Mouse (Mus musculus): ENCODE measurements at regions not wholly inside any gene's neighbourhood (a gene's known extent, or its start where the extent isn't known, plus 50 kb on each side); places are given as distances from the start of the nearest gene placed in this dataset.
A peak's percentile ranks its signal among the peaks of the same experiment; 100 is the strongest.

- no peak for DNase-seq
Measured at GRCm38 (mm10) chr1:121050695-121051495, 281.5 kb downstream of the Insig2 start.

- DNase-seq = no peak
Measured at GRCm38 (mm10) chr1:121051496-121052119, 280.8 kb downstream of the Insig2 start.

- no peak for DNase-seq
Measured at GRCm38 (mm10) chr1:121052120-121052501, 280.3 kb downstream of the Insig2 start.

- peak; percentile 11 to 26 for DNase-seq
Measured at GRCm38 (mm10) chr1:121053692-121054091, 278.7 kb downstream of the Insig2 start.

- no peak for DNase-seq
Measured at GRCm38 (mm10) chr1:121074569-121074968, 257.8 kb downstream of the Insig2 start.

GRCm38 (mm10) chr1:121082839-121083238 is 249.6 kb downstream of the Insig2 start:
- no peak for DNase-seq

GRCm38 (mm10) chr1:121085101-121085727 is 247.2 kb downstream of the Insig2 start:
- DNase-seq = no peak

- no peak for DNase-seq
Measured at GRCm38 (mm10) chr1:121087124-121087887, 245.1 kb downstream of the Insig2 start.

- DNase-seq = no peak
Measured at GRCm38 (mm10) chr1:121090628-121091027, 241.8 kb downstream of the Insig2 start.

GRCm38 (mm10) chr1:121092870-121093269 is 239.5 kb downstream of the Insig2 start:
- DNase-seq = no peak

GRCm38 (mm10) chr1:121096551-121097550 is 235.5 kb downstream of the Insig2 start:
- peak; percentile 2 to 6 for DNase-seq

GRCm38 (mm10) chr1:121111776-121112344 is 220.5 kb downstream of the Insig2 start:
- DNase-seq = peak in 1 of 2 experiments; percentile 18

GRCm38 (mm10) chr1:121112464-121112863 is 219.9 kb downstream of the Insig2 start:
- no peak for DNase-seq

GRCm38 (mm10) chr1:121116626-121117025 is 215.8 kb downstream of the Insig2 start:
- DNase-seq = no peak

GRCm38 (mm10) chr1:121123436-121123835 is 209.0 kb downstream of the Insig2 start:
- DNase-seq = no peak

- no peak for DNase-seq
Measured at GRCm38 (mm10) chr1:121136284-121136683, 196.1 kb downstream of the Insig2 start.

GRCm38 (mm10) chr1:121136846-121137245 is 195.5 kb downstream of the Insig2 start:
- DNase-seq = no peak

- no peak for DNase-seq
Measured at GRCm38 (mm10) chr1:121144981-121145380, 187.4 kb downstream of the Insig2 start.

GRCm38 (mm10) chr1:121153476-121153875 is 178.9 kb downstream of the Insig2 start:
- no peak for DNase-seq

- no peak for DNase-seq
Measured at GRCm38 (mm10) chr1:121154616-121155015, 177.8 kb downstream of the Insig2 start.

GRCm38 (mm10) chr1:121168651-121169050 is 163.7 kb downstream of the Insig2 start:
- no peak for DNase-seq
